Mouse (Mus musculus) midbrain, embryonic 12.5 days (tissue): ENCODE data around the gene Sh3bgrl. TPM values are rescaled to one million over a fixed set of nuclear protein-coding genes. Genes with fewer than 3 reads are reported as not detected.

Experiments used
- ATAC-seq: fragments of 200-750 bp; cut with Nextera tagmentation; 2 replicates; pipeline ENCODE4 v1.8.0; 2017; ENCODE audit warnings: low read depth, moderate TSS enrichment, moderate library complexity; ENCODE audit not compliant: low FRiP score
- H3K27ac ChIP-seq: fragments of 300-500 bp; sonication (generic); replicated peaks from 2 replicates; pipeline ENCODE4 v1.5.1; 2016; ENCODE audit warnings: mild to moderate bottlenecking
- H3K27me3 ChIP-seq: fragments of 300-500 bp; sonication (generic); 2 replicates; pipeline ENCODE4 v1.6.1; 2016; ENCODE audit warnings: mild to moderate bottlenecking
- H3K36me3 ChIP-seq: fragments of 300-500 bp; sonication (generic); 2 replicates; pipeline ENCODE4 v1.6.1; 2016
- H3K4me1 ChIP-seq: fragments of 300-500 bp; sonication (generic); 2 replicates; pipeline ENCODE4 v1.6.1; 2016
- H3K4me2 ChIP-seq: fragments of 300-500 bp; sonication (generic); replicated peaks from 2 replicates; pipeline ENCODE4 v1.6.1; 2016; ENCODE audit warnings: mild to moderate bottlenecking, moderate library complexity
- H3K4me3 ChIP-seq: fragments of 300-500 bp; sonication (generic); 2 replicates; pipeline ENCODE4 v1.5.1; 2016; ENCODE audit warnings: mild to moderate bottlenecking
- H3K9ac ChIP-seq: fragments of 300-500 bp; sonication (generic); replicated peaks from 2 replicates; pipeline ENCODE4 v1.6.1; 2016; ENCODE audit warnings: mild to moderate bottlenecking, moderate library complexity
- H3K9me3 ChIP-seq: fragments of 300-500 bp; sonication (generic); 2 replicates; pipeline ENCODE4 v1.6.1; 2016; ENCODE audit warnings: mild to moderate bottlenecking
- WGBS: fragments of 180-500 bp; shearing (Covaris S2); methylation state at CpG from one replicate; pipeline ENCODE4 v1.1.7; 2016; 5-methylcytosine and 5-hydroxymethylcytosine counted together
- polyA plus RNA-seq: library from polyadenylated mRNA; unstranded; fragments of >200 nt; fragmentation: Nextera tagmentation; extraction: Ambion mirVana; gene quantifications from 2 replicates; pipeline ENCODE4 v1.2.1, GENCODE M21; 2016

The Sh3bgrl gene
- polyA plus RNA-seq, 1 experiment from 2014 or later, result 214 TPM

- H3K27ac ChIP-seq, result no peak overlapping the region
- H3K4me2 ChIP-seq, result no peak overlapping the region
- ATAC-seq, result no peak
Measured at GRCm38 (mm10) chrX:109189607-109190006, 94.4 kb downstream of the Sh3bgrl start.

GRCm38 (mm10) chrX:109190969-109191368 lies 95.8 kb downstream of the Sh3bgrl start:
- Histone ChIP-seq H3K36me3 (no peaks in the 10 kb centered on the region), H3K4me3 (no peak overlapping the region), H3K27ac (no peak overlapping the region), H3K9me3 (no peaks in the 10 kb centered on the region), H3K27me3 (no peaks in the 10 kb centered on the region), H3K4me2 (no peak overlapping the region), H3K9ac (no peak overlapping the region), H3K4me1 (no peaks in the 10 kb centered on the region)
- WGBS, result 74% methylated on average over 4 of the region's 4 CpGs
- ATAC-seq, result no peak

More at GRCm38 (mm10) chrX:109189607-109190006, 94.4 kb downstream of the Sh3bgrl start:
- Histone ChIP-seq H3K4me1 (no peaks in the 10 kb centered on the region), H3K4me3 (no peak overlapping the region), H3K9ac (no peak overlapping the region), H3K9me3 (no peaks in the 10 kb centered on the region), H3K36me3 (no peaks in the 10 kb centered on the region), H3K27me3 (no peaks in the 10 kb centered on the region)
- WGBS, result 90% methylated on average over 4 of the region's 4 CpGs

GRCm38 (mm10) chrX:109191436-109191835 lies 96.3 kb downstream of the Sh3bgrl start:
- no peak overlapping the region for H3K9ac ChIP-seq
- 76% methylated on average over 4 of the region's 4 CpGs for WGBS
- ATAC-seq, result no peak
- no peaks in the 10 kb centered on the region for H3K9me3 ChIP-seq
- H3K4me1 ChIP-seq, result no peaks in the 10 kb centered on the region
- H3K4me2 ChIP-seq, result no peak overlapping the region
- H3K27ac ChIP-seq, result no peak overlapping the region
- no peak overlapping the region for H3K4me3 ChIP-seq
- no peaks in the 10 kb centered on the region for H3K36me3 ChIP-seq
- no peaks in the 10 kb centered on the region for H3K27me3 ChIP-seq

GRCm38 (mm10) chrX:109196468-109196867 lies 101.3 kb downstream of the Sh3bgrl start, which contains the start of gene Gm6377:
Gm6377 (plus strand) TSS chrX:109196756.
- Histone ChIP-seq H3K36me3 (no peaks in the 10 kb centered on the region), H3K9ac (no peak within 1 kb of the TSS), H3K27ac (no peak within 1 kb of the TSS), H3K4me2 (no peak within 1 kb of the TSS), H3K4me1 (no peaks in the 10 kb centered on the region), H3K27me3 (no peaks in the 10 kb centered on the region), H3K9me3 (no peaks in the 10 kb centered on the region), H3K4me3 (no peak within 1 kb of the TSS)
- no peak for ATAC-seq
- 86% methylated on average over 4 of the region's 4 CpGs for WGBS

GRCm38 (mm10) chrX:109207843-109208242 lies 112.7 kb downstream of the Sh3bgrl start:
- no peaks in the 10 kb centered on the region for H3K27me3 ChIP-seq

GRCm38 (mm10) chrX:109228720-109229119 lies 133.6 kb downstream of the Sh3bgrl start:
- WGBS, result 92% methylated on average over 1 of the region's 1 CpGs
- H3K4me3 ChIP-seq, result no peak overlapping the region

More at GRCm38 (mm10) chrX:109207843-109208242, 112.7 kb downstream of the Sh3bgrl start:
- Histone ChIP-seq H3K27ac (no peak overlapping the region), H3K4me1 (no peaks in the 10 kb centered on the region), H3K9me3 (no peaks in the 10 kb centered on the region), H3K4me2 (no peak overlapping the region), H3K9ac (no peak overlapping the region), H3K36me3 (no peaks in the 10 kb centered on the region), H3K4me3 (no peak overlapping the region)
- ATAC-seq, result no peak

GRCm38 (mm10) chrX:109235383-109236036 lies 140.3 kb downstream of the Sh3bgrl start:
- Histone ChIP-seq H3K4me1 (no peaks in the 10 kb centered on the region), H3K36me3 (no peaks in the 10 kb centered on the region), H3K4me3 (no peak overlapping the region), H3K27me3 (no peaks in the 10 kb centered on the region), H3K9ac (no peak overlapping the region), H3K9me3 (no peaks in the 10 kb centered on the region), H3K4me2 (no peak overlapping the region), H3K27ac (no peak overlapping the region)
- 93% methylated on average over 3 of the region's 3 CpGs for WGBS
- no peak for ATAC-seq

More at GRCm38 (mm10) chrX:109228720-109229119, 133.6 kb downstream of the Sh3bgrl start:
- ATAC-seq, result no peak
- no peaks in the 10 kb centered on the region for H3K4me1 ChIP-seq
- no peak overlapping the region for H3K9ac ChIP-seq
- no peaks in the 10 kb centered on the region for H3K36me3 ChIP-seq
- no peak overlapping the region for H3K4me2 ChIP-seq
- H3K9me3 ChIP-seq, result no peaks in the 10 kb centered on the region
- no peaks in the 10 kb centered on the region for H3K27me3 ChIP-seq
- H3K27ac ChIP-seq, result no peak overlapping the region

GRCm38 (mm10) chrX:109238163-109238562 lies 143.0 kb downstream of the Sh3bgrl start:
- no peak overlapping the region for H3K27ac ChIP-seq
- H3K4me2 ChIP-seq, result no peak overlapping the region
- no peak overlapping the region for H3K4me3 ChIP-seq
- no peaks in the 10 kb centered on the region for H3K9me3 ChIP-seq
- no peaks in the 10 kb centered on the region for H3K36me3 ChIP-seq
- ATAC-seq, result no peak
- no peaks in the 10 kb centered on the region for H3K4me1 ChIP-seq
- H3K27me3 ChIP-seq, result no peaks in the 10 kb centered on the region
- no peak overlapping the region for H3K9ac ChIP-seq

Other genes with a start within 250 kb of the Sh3bgrl start
- 29.5 and 38.0 TPM in 2 replicates for gene Hmgn5, start 82.0 kb upstream of the Sh3bgrl start, polyA plus RNA-seq
- gene Gm6377, start 101.4 kb downstream of the Sh3bgrl start, polyA plus RNA-seq, result 0.08 and 0.26 TPM in 2 replicates